Mouse (Mus musculus) adrenal gland, adult 18-20 months (tissue): ENCODE results near the gene Trap1a. TPM values are rescaled to one million over a fixed set of nuclear protein-coding genes. Genes with fewer than 3 reads are reported as not detected.
"Not testable (repeated sequence)": the region's sequence is repeated elsewhere in the genome, so short reads cannot be mapped to it uniquely, and the experiment has no call there.

Experiments
- DNase-seq, 2 experiments: peaks; one replicate each; pipeline ENCODE4 v3.0.0; 2021 to 2022; ENCODE audit warnings: low spot score in 2 of 2
- long read RNA-seq, 2 experiments: library from polyadenylated mRNA; stranded (forward); transcript quantifications; one replicate each; pipeline ENCODE4 v2.0.0; 2021
- total RNA-seq, 2 experiments: library from RNA; stranded (reverse); gene quantifications; 1 replicate in 1 of 2; 2 replicates in 1 of 2; pipeline ENCODE4 v1.2.3; 2021

Gene Trap1a
- not detected for total RNA-seq
- long read RNA-seq, experiment 1: 0 reads
- long read RNA-seq, experiment 2: 0 reads

DNA sequence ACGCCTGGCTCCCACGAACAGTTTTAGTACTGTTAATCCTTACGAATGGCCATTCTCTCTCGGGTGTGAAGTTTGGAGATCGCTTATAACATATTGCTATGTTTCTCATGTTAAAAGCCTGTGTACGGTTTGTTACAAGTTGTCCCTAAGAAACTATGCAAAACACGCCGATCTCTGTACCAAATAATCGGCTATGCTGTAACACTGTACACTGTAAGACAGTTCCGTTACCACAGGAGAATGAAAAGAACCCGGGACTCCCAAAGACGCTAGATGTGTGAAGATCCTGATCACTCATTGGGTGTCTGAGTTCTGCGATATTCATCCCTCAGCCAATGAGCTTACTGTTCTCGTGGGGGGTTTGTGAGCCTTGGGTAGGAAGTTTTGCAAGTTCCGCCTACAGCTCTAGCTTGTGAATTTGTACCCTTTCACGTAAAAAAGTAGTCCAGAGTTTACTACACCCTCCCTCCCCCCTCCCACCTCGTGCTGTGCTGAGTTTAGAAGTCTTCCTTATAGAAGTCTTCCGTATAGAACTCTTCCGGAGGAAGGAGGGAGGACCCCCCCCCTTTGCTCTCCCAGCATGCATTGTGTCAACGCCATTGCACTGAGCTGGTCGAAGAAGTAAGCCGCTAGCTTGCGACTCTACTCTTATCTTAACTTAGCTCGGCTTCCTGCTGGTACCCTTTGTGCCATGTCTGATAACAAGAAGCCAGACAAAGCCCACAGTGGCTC lies at the start of gene Trap1a:
Gene Trap1a, plus strand, starts transcription at position 421 of the 732 bp plus-strand sequence.
- DNase-seq: no peak

GRCm38 (mm10) chrX:139293114-139293513 lies 40.4 kb upstream of the Trap1a start:
- DNase-seq: no peak

DNA sequence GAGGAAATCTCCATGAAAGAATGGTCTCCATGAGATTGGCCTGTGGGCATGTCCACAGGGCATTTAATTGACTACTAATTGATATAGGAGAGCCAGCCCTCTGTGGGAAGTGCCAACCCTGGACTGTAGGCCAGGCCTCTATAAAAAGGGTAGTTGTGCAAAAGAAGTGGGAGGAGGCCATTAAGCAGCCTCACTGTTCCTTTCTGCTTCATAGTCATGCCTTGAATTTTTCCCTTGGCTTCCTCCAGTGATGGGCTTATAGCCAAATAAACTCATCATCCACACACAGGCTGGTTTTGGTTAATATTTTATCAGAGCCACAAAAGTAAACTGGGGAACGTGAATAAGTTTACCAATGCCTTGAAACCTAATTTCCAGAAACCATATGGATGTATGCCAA lies 38.2 kb upstream of the Trap1a start:
- no peak for DNase-seq

DNA sequence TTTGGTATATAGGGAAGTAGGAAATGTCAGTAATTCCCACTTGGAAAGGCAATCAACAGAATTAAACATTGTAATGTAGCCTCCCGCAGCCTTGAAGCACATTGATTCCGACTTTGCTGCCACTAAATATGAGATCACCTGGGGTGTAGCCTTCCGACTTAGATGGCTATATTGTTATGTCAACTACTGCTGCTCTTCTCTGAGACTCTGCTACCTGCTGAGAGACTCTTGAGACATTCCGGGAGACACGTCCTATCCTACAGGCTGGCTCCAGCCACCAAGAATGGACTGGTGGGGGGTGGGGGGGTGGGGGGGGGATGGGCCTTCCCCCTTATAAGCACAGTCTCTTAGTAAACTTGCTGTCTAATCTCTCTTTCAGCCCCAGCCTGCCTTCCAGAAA lies 16.1 kb upstream of the Trap1a start:
- DNase-seq: not testable (repeated sequence)

- no peak for DNase-seq
These were observed 900 bp upstream of the Trap1a start for GRCm38 (mm10) chrX:139332583-139332982.

GRCm38 (mm10) chrX:139334504-139335418 lies 1.3 kb downstream of the Trap1a start:
- DNase-seq: no peak

GRCm38 (mm10) chrX:139335419-139336074 lies 2.1 kb downstream of the Trap1a start:
- DNase-seq: no peak

- DNase-seq: no peak
These were observed 6.1 kb downstream of the Trap1a start for GRCm38 (mm10) chrX:139339553-139339952.

- DNase-seq: no peak
These were observed 7.7 kb downstream of the Trap1a start for GRCm38 (mm10) chrX:139341185-139341584.

GRCm38 (mm10) chrX:139352192-139352772 lies 18.8 kb downstream of the Trap1a start:
- no peak for DNase-seq

DNA sequence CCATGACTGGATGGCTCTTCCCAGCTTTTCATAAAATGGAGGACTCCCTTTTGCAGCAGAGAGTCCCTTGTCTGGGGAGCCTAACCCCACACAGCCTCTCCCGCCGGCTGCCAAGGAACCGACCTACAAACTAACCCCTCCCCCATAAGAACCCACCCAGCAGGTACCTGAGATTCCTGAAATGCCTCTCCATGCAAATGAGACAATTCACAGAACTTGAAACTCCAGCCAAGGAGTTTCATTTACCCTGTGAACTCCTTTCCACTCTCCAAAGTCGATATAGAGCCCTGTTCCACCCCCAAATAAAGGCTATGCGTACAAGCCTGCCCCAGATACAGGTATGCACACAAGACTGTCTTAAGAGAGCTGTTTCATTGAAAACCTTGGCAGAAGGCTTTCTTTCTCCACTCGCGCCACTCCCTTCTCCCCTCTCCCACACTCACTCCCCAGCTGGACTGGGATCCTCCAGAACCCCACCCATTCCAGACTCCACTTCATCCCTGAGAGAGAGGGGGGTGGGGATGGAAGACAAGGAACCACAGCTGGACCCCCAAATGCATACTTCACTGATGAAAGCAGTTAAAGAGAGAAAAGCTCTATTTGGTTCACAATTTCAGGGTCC lies 24.3 kb downstream of the Trap1a start:
- no peak for DNase-seq

DNA sequence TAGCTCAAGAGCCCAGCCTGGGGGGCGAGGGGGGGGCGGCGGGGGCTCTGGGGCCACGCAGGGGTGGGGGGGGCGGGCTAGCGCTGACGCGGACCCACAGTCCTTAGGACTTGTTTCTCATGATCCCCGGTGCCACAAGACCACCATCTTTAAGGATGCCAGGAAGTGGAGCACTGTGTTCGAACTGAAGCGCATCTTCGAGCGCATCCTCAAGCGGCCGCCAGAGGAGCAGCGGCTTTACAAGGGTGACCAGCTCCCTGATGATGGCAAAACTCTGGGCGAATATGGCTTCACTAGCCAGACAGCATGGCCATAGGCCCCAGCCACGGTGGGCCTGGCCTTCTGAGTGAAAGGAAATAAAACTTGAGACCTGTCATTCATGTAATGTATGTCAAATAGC lies 24.9 kb downstream of the Trap1a start:
- no peak for DNase-seq

GRCm38 (mm10) chrX:139366837-139367528 lies 33.5 kb downstream of the Trap1a start:
- DNase-seq: no peak

GRCm38 (mm10) chrX:139367529-139367908 lies 34.0 kb downstream of the Trap1a start:
- no peak for DNase-seq

GRCm38 (mm10) chrX:139369122-139369521 lies 35.6 kb downstream of the Trap1a start:
- DNase-seq: no peak

DNA sequence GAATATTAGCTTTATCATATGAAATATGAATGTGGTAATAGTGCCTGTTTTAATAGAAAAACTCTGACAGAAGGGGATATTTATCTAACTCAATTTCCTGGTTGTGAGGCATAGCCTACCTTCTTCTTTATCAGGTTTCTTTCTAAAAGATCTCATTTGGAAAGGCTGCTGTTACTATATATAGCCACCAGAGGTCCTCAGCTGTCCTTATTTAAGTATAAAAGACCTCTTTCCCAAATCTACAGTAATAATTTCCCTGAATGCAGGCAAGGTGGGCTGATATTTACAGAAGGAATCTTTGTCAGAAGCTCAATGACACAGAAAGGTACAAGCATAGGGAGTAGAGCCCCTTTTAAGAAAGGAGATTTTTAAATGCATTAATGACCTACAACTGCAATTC lies 39.2 kb downstream of the Trap1a start:
- no peak for DNase-seq
